ENCODE assay signal across 13 mouse cellular contexts in the genomic region with DNA sequence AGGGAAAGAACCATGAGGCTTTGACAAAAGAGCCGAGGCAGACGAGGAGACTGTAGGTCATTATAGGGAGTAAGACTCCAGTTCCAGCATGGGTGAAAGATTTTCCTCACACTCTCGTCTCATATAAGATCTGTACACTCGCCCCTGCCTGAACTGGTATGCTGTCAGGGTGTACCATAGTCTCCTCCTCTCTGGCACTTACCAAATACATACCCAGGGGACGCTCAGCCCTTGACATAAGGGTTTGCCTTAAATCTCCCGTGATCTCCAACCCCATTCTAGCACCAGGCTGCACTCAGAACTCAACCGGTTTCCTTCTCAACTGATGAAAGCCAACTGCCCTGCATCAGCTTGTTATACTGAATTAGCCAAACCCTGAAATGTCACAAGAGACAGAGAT.
"Had no signal": no experiment of that assay in that cellular context is flagged by ENCODE, and none has a peak within 500 bp of the region (broad histone marks: within the 10 kb centered on the region; RNA-seq: fewer than 3 reads in every experiment).

No protein-coding gene starts in this region.

- H3K36me3 ChIP-seq: limb, embryonic 10.5 days; liver, embryonic 15.5 days had no signal

- DNase-seq: kidney, postnatal 10 days; lung, adult 2 months; lung, postnatal 36 days; right cerebral cortex, postnatal 4 days; spleen, adult 18-20 months; thymus, adult 18-20 months; thymus, postnatal 14 days had no signal

- ATAC-seq: lung, postnatal 0 days had no signal

- H3K4me3 ChIP-seq: left cerebral cortex, adult 2 months; limb, embryonic 10.5 days; liver, embryonic 15.5 days; myocyte had no signal

- H3K27me3 ChIP-seq: liver, embryonic 15.5 days had no signal

- H3K4me1 ChIP-seq: liver, embryonic 15.5 days had no signal

- H3K4me2 ChIP-seq: liver, embryonic 11.5 days; liver, embryonic 15.5 days had no signal

- H3K9ac ChIP-seq: liver, embryonic 15.5 days had no signal

- H3K27ac ChIP-seq: left cerebral cortex, adult 2 months; liver, embryonic 15.5 days had no signal

- H3K9me3 ChIP-seq: limb, embryonic 10.5 days; liver, embryonic 15.5 days had no signal
